Mouse (Mus musculus) retina, embryonic 14.5 days (tissue): ENCODE results near the gene Il4ra.

Source experiments
- DNase-seq: peaks from one replicate; pipeline ENCODE4 v3.0.0-alpha.2; 2015; ENCODE audit warnings: low spot score

Il4ra gene

DNA sequence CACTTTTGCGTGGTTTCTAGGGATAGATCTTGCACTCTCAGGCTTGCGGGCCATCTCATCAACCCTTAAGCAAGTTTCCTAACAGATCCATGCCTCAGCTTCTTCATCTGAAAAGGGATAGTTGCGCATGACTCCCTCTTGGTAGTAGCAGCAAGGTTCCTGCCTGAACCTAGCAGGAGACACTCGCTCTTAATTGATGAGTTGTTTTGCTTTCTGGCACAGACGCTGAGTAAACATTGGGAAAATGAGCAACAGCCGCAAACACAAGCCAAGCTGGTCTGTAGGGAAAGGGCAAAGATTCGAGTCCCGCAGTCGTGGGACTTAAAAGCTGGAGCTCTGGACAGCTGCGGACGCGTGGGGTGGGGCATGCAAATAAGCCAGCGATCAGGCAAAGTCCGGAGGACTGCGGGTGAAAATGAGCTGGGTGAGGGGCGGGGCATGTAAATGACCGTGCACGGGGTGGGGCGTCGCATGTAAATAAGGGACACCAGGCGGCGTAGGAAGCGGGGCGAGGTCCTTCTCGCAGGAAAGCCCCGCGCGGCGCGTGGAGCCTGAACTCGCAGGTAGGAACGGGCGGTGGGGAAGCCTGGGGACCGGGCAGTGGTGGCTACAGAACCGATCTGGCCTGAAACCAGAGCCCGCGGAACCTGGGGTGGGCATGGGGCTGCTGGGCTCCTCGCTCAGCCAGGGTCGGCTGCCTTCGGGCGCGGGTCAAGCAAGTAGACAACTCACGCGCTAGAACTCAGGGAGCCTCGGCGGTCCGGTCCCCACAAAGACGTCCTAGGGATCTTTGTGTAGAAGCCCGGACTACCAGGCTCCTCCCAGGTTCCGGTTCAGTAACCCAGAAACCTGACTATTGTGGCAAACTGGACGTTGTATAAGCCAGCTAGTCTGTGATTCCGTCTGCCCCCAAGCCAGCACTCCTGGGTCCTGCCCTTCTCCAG lies at the start of gene Il4ra:
Gene Il4ra (plus strand): TSS at position 355 of the 944 bp plus-strand sequence.
- peak; percentile 88 for DNase-seq

DNA sequence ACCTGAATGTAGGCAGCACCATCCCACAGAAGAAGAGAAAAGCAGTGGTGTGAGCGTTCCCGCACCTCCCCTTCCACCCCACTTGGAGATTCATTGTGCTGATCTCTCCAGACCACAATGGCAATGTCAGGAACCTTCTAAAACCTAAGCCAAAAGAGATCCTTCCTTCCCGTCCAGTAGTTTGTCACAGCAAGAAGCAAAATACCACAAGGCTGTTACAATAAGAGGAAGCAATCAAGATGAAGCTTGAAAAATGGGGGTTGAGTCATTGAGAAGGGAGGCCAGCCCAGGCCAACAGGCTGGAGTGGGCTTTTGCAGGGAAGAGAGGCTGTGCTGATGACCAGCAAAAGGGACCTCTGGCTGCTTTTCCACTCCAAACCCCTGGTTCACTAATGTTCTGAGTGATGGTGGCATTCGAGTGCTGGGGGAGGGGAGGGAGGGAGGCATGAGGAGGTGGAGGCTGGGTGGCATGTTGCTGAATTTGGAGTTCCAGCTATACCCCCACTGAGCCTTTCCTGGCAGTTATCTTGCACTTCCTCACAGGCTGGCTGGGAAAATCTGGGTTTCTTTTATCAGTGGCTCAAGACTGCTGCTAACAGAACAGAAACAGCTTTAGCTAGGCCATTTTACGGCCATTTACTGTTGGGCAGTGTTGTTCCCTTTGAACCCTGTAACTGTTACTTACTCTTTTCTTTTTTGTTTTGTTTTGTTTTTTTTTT lies 48.4 kb upstream of the Il4ra start:
- DNase-seq: no peak

DNA sequence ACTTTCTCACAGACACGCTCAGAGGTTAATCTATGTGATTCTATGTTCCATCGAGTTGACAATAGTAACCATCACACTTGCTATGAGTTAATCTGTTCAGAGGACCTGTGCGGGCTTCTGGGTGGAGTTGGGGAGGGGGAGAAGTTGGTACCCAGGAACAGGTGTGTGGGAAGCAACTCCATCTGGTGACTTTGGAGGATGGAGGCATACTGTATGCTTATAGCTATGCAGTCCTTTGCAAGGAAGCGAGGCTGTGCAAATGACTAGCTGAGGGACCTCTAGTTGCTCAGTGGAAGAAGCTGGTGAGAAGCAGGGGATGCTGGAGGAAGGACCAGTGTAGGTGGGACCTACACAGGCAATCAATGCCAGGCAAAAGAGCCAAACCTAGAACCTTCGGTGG lies 47.3 kb upstream of the Il4ra start:
- DNase-seq: no peak

DNA sequence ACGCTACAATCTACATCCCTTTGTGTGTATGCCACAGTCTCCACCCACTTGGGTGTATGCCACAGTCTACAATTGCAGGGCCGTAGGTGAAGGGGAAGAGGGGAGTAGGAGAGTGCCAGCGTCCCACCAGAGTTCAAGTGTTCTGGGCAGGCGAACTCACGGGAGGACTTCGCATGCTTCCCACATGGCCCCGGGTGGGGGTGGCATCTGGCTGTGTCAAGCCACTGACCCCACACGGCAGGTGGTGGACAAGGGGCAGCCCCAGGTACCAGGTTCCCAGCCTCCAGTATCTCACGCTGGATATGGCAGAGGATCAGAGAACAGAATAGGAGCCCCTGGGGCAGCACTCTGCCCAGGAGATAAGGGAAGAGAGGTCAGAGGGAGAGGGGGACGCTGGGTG lies 46.4 kb upstream of the Il4ra start:
- no peak for DNase-seq

DNA sequence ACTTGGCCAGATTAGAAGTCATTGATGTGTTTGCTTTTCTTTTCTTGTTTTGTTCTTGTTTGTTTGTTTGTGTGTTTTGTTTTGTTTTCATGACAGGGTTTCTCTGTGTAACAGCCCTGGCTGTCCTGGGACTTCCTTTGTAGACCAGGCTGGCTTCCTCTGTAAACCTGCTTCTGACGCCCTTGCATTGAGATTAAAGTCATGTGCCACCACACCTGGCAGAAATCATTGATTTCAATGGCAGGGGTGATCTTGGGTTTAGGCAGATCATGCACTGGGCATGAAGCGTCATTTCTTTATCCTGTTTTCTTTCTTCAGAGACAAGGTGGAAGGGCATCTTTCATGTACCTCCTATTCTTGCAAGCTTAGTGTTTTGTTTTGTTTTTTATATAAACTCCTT lies 44.6 kb upstream of the Il4ra start:
- DNase-seq: no peak

DNA sequence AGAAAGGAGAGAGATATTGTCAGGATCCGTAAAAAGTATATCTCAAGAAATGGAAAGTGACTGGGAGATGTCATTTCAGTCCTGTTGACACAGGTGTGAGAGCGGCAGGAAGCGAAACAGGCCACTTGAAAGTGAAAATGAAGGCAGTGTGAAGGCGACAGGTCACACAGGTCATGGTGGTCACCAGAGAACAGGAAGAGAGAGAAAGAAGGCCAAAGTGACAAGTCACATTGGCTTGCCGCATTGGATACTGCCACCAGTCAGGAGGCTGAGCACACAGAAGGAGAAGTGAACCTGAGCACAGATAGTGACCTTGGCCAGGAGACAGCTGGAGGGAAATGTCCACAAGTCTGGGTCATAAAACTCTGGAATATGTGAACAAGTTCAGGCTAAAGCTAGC lies 40.5 kb upstream of the Il4ra start:
- DNase-seq: no peak

DNA sequence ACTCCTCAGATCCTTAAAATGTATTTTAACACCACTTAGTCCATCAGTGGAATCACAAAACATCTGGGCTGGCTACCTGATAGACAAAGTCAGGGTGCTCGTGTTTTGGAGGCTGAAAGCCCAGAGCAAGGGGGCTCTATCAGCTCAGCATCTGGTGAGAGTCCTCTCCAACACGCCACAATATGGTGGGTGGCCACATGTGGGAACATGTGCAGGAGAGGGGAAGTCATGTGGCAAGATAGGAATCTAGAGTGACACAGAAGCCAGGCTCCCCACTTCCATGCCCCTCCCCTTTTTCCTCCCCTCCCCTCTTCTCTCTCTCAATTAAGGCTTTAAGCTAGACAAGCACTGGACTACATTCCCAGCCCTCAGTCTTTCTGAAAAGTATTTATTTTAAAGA lies 40.1 kb upstream of the Il4ra start:
- DNase-seq: no peak

DNA sequence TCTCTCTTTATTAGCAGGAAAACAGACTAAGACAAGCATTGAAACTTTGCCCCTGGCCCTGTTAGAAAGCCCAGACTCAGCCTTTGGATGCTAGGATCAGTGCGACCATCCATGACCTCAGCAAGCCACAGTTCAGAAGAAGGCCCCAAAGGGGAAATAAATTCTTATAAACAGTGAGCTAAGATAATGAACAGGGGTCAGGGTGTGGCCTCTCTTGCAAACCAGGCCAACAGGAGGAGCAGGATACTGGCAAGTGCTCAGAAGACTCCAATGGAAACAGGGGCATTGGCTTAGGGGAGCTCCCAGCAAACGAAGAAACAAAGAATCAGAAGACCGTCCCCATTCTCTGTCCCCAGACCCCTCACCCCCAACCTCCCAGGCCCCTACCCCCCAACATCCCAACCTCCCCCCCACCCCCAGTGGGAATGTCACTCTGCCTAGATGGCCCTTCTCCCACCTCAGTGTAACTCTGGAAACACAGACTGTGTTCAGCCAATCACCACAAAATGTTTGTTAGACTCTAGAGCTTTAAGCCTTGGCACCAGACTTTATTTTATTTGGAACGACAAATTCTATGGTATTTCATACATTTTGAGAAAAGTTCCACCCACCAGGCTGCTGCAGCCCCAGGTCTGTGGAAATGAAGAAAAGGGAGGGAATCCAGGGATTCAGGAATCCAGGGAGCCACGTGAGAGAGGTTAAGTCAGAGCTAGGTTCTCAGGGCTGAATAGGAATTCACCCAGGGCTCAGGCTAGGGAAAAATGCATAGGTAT lies 36.7 kb upstream of the Il4ra start:
- DNase-seq: no peak

DNA sequence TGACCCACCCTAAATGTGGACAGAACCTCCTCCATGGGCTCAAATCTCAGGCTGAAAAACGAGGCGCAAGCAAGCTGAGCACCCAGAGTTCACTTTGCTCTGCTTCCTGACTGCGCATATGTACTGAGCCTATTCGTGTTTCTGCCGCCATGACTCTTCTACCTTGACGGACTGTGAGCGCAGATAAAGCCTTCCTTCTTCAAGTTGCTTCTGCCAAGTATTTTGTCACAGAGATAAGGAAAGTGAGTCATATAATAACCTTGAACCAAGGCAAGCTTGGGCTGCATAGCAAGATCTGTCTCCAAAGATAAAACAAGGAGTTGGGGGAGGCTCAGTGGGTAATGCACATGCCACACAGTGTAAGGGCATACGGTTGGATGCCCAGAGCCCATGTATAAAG lies 35.2 kb upstream of the Il4ra start:
- DNase-seq: no peak

DNA sequence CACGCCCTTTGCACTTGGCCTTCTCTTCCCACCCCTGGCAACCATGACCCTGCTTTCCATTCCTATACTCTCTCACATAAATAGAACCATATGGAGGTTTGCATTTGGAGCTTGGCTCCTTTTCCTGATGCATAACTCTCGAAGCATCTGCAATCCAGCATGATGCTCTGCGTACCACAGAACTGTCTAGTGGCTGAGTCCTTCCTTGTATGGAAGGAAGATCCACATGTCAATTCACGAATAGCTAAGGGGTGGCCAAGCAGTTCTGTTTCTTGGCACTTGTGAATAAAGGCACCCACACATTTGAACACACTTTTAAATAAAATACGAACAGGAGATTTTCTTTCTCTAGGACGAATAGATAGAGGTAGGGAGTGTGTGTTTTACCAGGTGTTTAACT lies 34.5 kb upstream of the Il4ra start:
- no peak for DNase-seq

DNA sequence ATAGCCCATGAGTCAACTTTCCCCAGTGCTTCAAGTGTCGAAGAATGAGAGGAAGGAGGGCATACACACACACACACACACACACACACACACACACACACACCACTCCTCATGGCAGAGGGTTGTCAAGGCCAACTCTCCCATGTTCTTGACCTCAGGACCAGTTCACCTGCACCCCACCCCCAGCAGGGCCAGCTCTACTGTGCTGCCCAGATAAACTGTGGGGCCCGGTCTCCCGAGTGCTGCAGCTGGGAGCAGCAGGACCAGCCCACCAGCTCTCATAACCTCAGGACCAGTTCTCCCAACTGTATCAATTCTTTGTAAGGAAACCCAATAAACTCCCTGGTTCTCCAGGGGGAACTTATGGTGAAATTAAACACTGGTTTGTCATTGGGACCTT lies 32.2 kb upstream of the Il4ra start:
- DNase-seq: no peak

DNA sequence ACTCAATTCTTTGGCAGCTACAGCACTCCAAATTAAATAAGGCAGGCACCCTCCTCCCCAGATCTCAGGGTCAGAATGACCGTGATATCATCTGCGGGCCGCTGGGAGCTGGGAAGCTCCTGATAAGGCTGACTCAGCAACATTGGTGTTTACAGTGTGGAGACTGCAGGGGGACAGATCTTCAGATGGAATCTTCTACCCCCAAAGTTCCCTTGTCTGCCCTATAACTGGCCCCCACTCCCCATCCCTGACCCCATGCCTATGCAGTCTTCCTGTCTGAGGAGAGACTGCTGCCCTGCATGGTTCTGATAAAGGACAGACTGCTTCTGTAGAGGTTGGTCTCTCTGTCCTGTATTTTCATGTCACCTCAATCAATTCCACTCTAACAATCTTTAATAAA lies 28.9 kb upstream of the Il4ra start:
- DNase-seq: no peak

DNA sequence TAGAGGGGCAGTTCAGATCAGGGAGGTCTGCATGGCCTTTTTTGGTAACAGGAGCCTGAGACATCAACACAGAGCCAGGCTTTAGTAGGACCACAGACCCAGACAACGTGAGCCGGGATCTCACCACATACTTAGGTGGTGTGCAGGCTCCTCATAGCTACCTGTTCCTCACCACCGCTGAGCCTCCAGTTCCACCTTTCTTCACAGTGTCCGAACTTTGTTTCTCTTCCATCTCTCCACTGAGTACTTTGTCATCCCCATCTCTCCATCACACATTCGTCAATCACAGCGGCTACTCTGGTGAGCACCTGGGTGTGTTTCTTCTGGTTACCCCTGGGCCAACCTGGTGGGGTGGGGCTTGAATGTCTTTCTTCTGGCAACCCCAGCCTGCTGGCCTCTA lies 24.7 kb upstream of the Il4ra start:
- DNase-seq: no peak

DNA sequence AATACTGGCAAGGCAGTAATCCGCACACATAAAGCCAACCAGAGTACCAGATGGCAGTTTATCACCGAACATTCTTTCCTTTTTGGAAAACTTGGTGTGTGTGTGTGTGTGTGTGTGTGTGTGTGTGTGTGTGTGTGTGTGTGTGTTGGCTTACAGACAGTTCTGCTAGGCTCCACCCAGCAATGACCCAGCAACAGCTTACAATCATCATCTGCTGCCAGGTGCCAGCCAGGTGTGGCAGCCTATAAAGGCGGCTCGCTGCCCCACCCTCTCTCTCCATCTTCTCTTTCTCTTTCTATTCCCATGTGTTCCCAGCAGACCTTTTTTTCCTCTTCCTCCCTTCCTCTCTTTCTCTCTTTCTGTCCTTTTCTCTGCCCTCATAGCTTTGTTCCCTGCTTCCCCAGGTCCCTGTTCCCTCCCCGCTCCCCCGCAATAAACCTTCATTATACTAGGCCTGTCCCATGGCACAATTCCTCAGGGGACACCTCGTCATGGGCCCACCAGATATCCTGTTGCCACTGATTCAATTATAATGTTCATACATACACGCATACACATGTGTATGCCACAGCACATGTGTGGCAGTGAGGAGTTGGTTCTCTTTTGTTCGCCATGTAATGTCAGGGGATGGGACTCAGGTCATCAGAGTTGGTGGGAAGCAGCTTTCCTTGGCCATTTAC lies 23.9 kb upstream of the Il4ra start:
- no peak for DNase-seq

DNA sequence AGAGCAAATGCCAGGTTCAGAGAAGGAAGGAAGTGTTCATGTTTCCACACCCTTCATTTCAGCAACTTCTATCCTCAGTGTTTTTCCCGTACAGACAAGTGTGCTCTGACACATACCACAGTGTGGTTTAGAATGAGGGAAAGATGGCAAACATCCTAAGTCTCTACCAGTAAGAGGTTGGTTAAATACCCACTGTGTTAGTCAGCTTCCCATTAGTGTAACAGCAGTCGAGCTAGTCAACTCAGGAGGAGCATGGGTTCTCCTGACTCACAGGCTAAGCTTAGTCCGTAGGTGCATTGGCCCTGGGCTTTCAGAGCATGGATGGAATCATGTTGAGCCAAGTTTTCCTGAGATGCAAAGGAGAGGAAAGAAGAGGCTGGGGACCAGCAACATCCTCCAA lies 12.6 kb upstream of the Il4ra start:
- no peak for DNase-seq

DNA sequence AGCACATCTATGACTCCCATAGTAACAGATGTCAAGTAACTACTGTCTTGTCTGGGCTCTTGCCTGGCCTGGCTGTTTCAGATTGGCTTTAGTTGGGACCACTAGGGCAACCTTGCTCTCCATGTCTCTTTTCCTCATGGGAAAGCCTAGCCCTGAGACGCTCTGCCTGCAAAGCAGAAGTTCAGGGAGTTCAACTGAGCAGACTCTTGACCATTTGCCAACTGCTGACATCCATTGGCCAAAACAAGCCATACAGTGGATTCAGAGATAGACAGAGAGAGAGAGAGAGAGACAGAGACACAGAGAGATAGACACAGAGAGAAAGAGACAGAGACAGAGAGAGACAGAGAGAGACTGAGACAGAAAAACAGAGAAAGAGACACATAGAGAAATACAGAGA lies 10.9 kb upstream of the Il4ra start:
- no peak for DNase-seq

DNA sequence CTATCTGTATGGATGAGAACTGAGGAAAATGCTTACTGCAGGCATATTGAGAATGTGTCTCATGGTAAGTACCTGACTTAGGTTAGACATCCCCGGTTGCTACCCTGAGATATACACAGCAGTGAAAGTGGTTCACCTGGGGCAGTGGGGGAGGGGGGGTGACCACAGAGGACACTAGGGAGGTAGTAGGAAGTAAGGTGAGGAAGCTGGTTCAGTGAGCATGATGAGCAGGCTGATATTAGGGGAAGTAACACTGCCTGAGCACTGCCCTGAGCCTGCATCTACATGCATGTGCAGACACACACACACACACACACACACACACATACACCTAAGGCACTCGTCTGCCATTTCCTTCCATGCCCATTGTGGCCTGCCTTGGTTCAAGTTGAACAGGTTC lies 10.1 kb upstream of the Il4ra start:
- DNase-seq: no peak

DNA sequence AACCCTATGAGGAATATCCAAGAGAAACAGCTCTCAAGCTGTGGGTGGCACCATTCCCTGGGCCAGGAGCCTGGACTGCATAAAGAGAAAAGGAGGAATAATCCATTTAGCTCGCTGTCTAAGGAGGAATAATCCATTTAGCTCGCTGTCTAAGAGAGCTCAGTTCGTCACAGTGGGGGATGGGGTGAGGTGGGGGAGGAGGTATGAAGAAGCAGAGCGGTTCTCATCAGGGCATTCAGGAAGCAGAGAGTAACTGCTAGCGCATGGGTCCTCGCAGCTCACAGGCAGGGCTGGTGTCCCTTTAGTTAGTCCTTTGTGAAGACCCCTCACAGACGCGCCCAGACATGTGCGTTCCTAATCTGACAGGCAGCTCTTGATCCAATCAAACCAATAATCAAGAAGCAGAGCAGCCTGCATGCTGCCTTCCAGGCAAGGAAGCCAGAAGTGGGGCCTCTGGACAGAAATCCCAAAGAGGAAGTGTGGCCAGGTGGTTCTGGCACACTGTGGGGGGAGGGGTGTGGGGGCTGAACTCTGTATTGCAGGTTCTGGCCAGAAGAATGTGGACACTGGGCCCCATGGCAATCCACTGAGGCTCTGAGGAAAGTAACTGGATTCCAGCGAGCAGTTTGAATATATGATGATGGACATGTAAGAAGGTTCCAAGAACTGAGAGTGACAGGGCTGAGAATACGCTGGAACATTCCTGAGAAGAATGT lies 9.4 kb upstream of the Il4ra start:
- DNase-seq: peak; percentile 36

DNA sequence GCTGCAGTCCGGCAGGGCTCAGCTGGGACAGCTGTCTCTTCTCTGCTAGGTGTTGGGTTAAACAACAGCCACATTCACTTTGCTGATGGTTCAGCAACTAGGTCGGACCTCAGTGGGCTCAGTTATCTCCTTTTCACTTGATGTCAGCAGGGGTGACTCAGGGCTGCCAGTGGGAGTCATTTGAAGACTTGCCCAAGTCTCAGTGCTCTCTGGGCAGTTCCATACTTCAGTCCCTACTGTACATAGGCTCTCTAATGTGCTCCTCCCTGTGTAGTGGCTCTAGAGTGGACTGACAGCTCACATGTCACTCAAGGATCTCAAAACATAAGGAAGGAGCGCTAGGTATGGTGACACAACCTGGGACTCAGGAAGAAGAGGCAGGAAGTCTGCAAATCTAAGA lies 8.4 kb upstream of the Il4ra start:
- DNase-seq: no peak

DNA sequence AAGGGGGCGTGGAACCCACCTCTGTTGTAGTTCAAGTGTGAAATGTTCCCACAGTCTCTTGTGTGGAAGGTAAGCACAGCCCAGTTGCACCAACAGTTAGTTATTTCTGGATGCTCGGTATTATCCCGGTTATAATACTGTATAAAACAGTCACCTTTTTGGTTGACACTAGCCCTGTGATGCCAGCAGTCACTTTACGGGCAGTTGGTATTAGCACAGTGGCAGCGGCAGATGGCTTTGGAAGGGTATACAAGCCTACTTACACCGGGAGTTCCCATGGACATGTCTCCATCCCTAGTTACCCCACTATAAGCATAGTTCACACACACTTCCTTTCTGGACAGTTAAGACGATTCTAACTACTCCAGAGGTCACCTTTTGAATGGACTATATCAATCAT lies 6.6 kb upstream of the Il4ra start:
- DNase-seq: no peak

DNA sequence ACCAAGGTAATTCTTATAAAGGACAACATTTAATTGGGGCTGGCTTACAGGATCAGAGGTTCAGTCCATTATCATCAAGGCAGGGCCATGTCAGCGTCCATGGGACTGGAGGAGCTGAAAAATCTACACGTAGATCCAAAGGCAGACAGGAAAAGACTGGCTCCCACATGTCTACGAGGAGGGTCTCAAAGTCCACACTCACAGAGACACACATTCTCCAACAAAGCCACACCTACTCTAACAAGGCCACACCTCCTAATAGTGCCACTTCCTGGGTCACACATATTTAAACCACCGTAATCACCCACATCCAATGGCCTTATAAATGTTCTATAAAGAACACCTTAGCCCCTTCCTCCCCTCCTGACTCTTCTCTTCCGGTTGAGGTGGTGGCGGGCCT lies 5.2 kb upstream of the Il4ra start:
- no peak for DNase-seq

DNA sequence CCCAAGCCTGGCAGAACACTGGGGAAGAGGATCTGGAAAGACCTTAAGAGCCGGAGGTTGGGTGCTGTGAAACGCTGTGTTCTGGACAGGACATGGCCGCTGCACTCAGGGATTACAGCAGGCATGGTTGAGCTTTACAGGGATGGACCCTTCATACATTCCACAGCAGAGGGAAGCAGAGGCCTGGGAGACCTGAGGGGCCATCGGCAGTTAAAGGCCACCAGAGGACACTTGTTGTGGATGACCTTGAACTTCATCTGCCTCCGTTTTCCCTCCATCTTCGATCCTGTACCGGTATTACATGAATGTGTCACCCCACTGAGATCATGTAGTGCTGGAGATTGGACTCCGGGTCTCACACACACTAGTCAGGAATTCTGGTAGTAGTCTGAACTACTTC lies 2.0 kb upstream of the Il4ra start:
- DNase-seq: no peak
